Mouse (Mus musculus): Measurements from ENCODE around the gene Rassf2. TPM values are rescaled to one million over a fixed set of nuclear protein-coding genes. Genes with fewer than 3 reads are reported as not detected.

Rassf2 gene
- polyA plus RNA-seq, 1 experiment from 2014 or later = 15.2 TPM

- DNase-seq (ENCODE audit: low spot score) (no peak), ATAC-seq (no peak)
- Histone ChIP-seq H3K4me2 (replicated peaks; ENCODE audit: low read depth, low read length) (no peak overlapping the region), H3K36me3 (ENCODE audit: insufficient read depth, low read length) (no peaks in the 10 kb centered on the region), H3K9ac (replicated peaks; ENCODE audit: low read depth) (no peak overlapping the region), H3K9me3 (ENCODE audit: low read length) (no peaks in the 10 kb centered on the region), H3K4me1 (ENCODE audit: insufficient read depth, low read depth, low read length) (peaks cover 11% of the 10 kb centered on the region; the same call in 1 of the 2 replicates), H3K4me3 (ENCODE audit: low read depth, low read length) (no peak overlapping the region), H3K27me3 (replicated peaks; ENCODE audit: insufficient read depth, low read length) (no peaks in the 10 kb centered on the region; the same call in 1 of the 2 replicates), H3K27ac (ENCODE audit: low read length) (no peak overlapping the region)
- no peak for TF ChIP-seq EP300 (IDR thresholded peaks at IDR 0.05)
- no peak for TF ChIP-seq CTCF (IDR thresholded peaks at IDR 0.05)
- WGBS = 44% methylated on average over 2 of the region's 2 CpGs
These were observed 77.6 kb downstream of the Rassf2 start for GRCm38 (mm10) chr2:131952456-131952855.

GRCm38 (mm10) chr2:131950598-131951095 is 79.4 kb downstream of the Rassf2 start, which contains the start of gene Prnd:
Gene Prnd, plus strand, starts transcription at chr2:131950861.
- DNase-seq (ENCODE audit: low spot score) (peak; percentile 46), ATAC-seq (peak; percentile 37; the same call in 1 of the 2 replicates)
- H3K27ac ChIP-seq (ENCODE audit: low read length) = no peak within 1 kb of the TSS
- no peaks in the 10 kb centered on the region for H3K9me3 ChIP-seq (ENCODE audit: low read length)
- WGBS = 10% methylated on average over 11 of the region's 11 CpGs
- no peak within 1 kb of the TSS for H3K9ac ChIP-seq (replicated peaks; ENCODE audit: low read depth)
- no peak within 1 kb of the TSS for H3K4me3 ChIP-seq (ENCODE audit: low read depth, low read length)
- no peaks in the 10 kb centered on the region; the same call in 1 of the 2 replicates for H3K27me3 ChIP-seq (replicated peaks; ENCODE audit: insufficient read depth, low read length)
- no peak within 1 kb of the TSS for H3K4me2 ChIP-seq (replicated peaks; ENCODE audit: low read depth, low read length)
- H3K36me3 ChIP-seq (ENCODE audit: insufficient read depth, low read length) = no peaks in the 10 kb centered on the region
- TF ChIP-seq EP300 (IDR thresholded peaks at IDR 0.05) (no peak), CTCF (IDR thresholded peaks at IDR 0.05) (no peak)
- peaks cover 11% of the 10 kb centered on the region; the same call in 1 of the 2 replicates for H3K4me1 ChIP-seq (ENCODE audit: insufficient read depth, low read depth, low read length)

- Histone ChIP-seq H3K27ac (ENCODE audit: low read length) (no peak overlapping the region), H3K4me3 (ENCODE audit: low read depth, low read length) (no peak overlapping the region)
These were observed 80.1 kb downstream of the Rassf2 start for GRCm38 (mm10) chr2:131949767-131950597.

GRCm38 (mm10) chr2:131948916-131949639 is 81.0 kb downstream of the Rassf2 start:
- no peaks in the 10 kb centered on the region for H3K36me3 ChIP-seq (ENCODE audit: insufficient read depth, low read length)
- no peak overlapping the region for H3K4me3 ChIP-seq (ENCODE audit: low read depth, low read length)
- H3K4me1 ChIP-seq (ENCODE audit: insufficient read depth, low read depth, low read length) = 0 out of 2 replicates have a peak, but pooled peaks cover 5% of the 10 kb centered on the region
- no peak overlapping the region for H3K4me2 ChIP-seq (replicated peaks; ENCODE audit: low read depth, low read length)
- 51% methylated on average over 11 of the region's 11 CpGs for WGBS
- H3K9ac ChIP-seq (replicated peaks; ENCODE audit: low read depth) = no peak overlapping the region
- no peak overlapping the region; the same call in 1 of the 2 replicates for H3K27ac ChIP-seq (ENCODE audit: low read length)
- no peaks in the 10 kb centered on the region; the same call in 1 of the 2 replicates for H3K27me3 ChIP-seq (replicated peaks; ENCODE audit: insufficient read depth, low read length)
- H3K9me3 ChIP-seq (ENCODE audit: low read length) = no peaks in the 10 kb centered on the region
- no peak for TF ChIP-seq EP300 (IDR thresholded peaks at IDR 0.05)
- no peak for TF ChIP-seq CTCF (IDR thresholded peaks at IDR 0.05)
- DNase-seq (ENCODE audit: low spot score) = no peak
- ATAC-seq = peak; percentile 23; the same call in 1 of the 2 replicates

More at GRCm38 (mm10) chr2:131949767-131950597, 80.1 kb downstream of the Rassf2 start:
- 46% methylated on average over 9 of the region's 9 CpGs for WGBS
- Histone ChIP-seq H3K36me3 (ENCODE audit: insufficient read depth, low read length) (no peaks in the 10 kb centered on the region), H3K9ac (replicated peaks; ENCODE audit: low read depth) (no peak overlapping the region), H3K9me3 (ENCODE audit: low read length) (no peaks in the 10 kb centered on the region), H3K4me1 (ENCODE audit: insufficient read depth, low read depth, low read length) (peaks cover 9% of the 10 kb centered on the region; the same call in 1 of the 2 replicates), H3K27me3 (replicated peaks; ENCODE audit: insufficient read depth, low read length) (no peaks in the 10 kb centered on the region; the same call in 1 of the 2 replicates), H3K4me2 (replicated peaks; ENCODE audit: low read depth, low read length) (no peak overlapping the region)
- DNase-seq (ENCODE audit: low spot score) = peak; percentile 74
- no peak for ATAC-seq
- peak; percentile 81 for TF ChIP-seq CTCF (IDR thresholded peaks at IDR 0.05)
- TF ChIP-seq EP300 (IDR thresholded peaks at IDR 0.05) = no peak

- 62% methylated on average over 3 of the region's 3 CpGs for WGBS
- Histone ChIP-seq H3K9me3 (ENCODE audit: low read length) (no peaks in the 10 kb centered on the region), H3K9ac (replicated peaks; ENCODE audit: low read depth) (no peak overlapping the region), H3K36me3 (ENCODE audit: insufficient read depth, low read length) (no peaks in the 10 kb centered on the region), H3K27ac (ENCODE audit: low read length) (no peak overlapping the region), H3K4me1 (ENCODE audit: insufficient read depth, low read depth, low read length) (0 out of 2 replicates have a peak, but pooled peaks cover 5% of the 10 kb centered on the region), H3K4me3 (ENCODE audit: low read depth, low read length) (no peak overlapping the region), H3K4me2 (replicated peaks; ENCODE audit: low read depth, low read length) (no peak overlapping the region), H3K27me3 (replicated peaks; ENCODE audit: insufficient read depth, low read length) (no peaks in the 10 kb centered on the region; the same call in 1 of the 2 replicates)
- DNase-seq (ENCODE audit: low spot score) (no peak), ATAC-seq (no peak)
- TF ChIP-seq CTCF (IDR thresholded peaks at IDR 0.05) (no peak), EP300 (IDR thresholded peaks at IDR 0.05) (no peak)
These were observed 81.9 kb downstream of the Rassf2 start for GRCm38 (mm10) chr2:131948156-131948555.

GRCm38 (mm10) chr2:131946351-131946750 is 83.7 kb downstream of the Rassf2 start:
- H3K9ac ChIP-seq (replicated peaks; ENCODE audit: low read depth) = no peak overlapping the region

More at GRCm38 (mm10) chr2:131946351-131946750, 83.7 kb downstream of the Rassf2 start:
- 80% methylated on average over 16 of the region's 16 CpGs for whole genome bisulfite sequencing
- no peaks in the 10 kb centered on the region for H3K36me3 ChIP-seq (ENCODE audit: insufficient read depth, low read length)
- H3K27me3 ChIP-seq (replicated peaks; ENCODE audit: insufficient read depth, low read length) = no peaks in the 10 kb centered on the region
- DNase-seq (ENCODE audit: low spot score) (peak; percentile 20), ATAC-seq (no peak)
- H3K4me3 ChIP-seq (ENCODE audit: low read depth, low read length) = no peak overlapping the region
- H3K4me1 ChIP-seq (ENCODE audit: insufficient read depth, low read depth, low read length) = no peaks in the 10 kb centered on the region
- H3K4me2 ChIP-seq (replicated peaks; ENCODE audit: low read depth, low read length) = no peak overlapping the region
- H3K27ac ChIP-seq (ENCODE audit: low read length) = no peak overlapping the region
- TF ChIP-seq CTCF (IDR thresholded peaks at IDR 0.05) = no peak
- TF ChIP-seq EP300 (IDR thresholded peaks at IDR 0.05) = no peak
- H3K9me3 ChIP-seq (ENCODE audit: low read length) = no peaks in the 10 kb centered on the region
